Mouse (Mus musculus): ENCODE results near the gene Zwint.

GRCm38 (mm10) chr10:72675971-72676370 lies 21.3 kb downstream of the Zwint start:
- TF ChIP-seq CTCF (IDR thresholded peaks at IDR 0.05; ENCODE audit: borderline replicate concordance, control insufficient read depth, extremely low read depth, insufficient read depth, low read length, poor library complexity) (no peak), POLR2A (IDR thresholded peaks at IDR 0.05; ENCODE audit: control insufficient read depth, extremely low read depth, insufficient read depth, low read length, poor library complexity) (no peak)
